Comparison of ENCODE assay signal across 1 mouse cellular context in the genomic region with DNA sequence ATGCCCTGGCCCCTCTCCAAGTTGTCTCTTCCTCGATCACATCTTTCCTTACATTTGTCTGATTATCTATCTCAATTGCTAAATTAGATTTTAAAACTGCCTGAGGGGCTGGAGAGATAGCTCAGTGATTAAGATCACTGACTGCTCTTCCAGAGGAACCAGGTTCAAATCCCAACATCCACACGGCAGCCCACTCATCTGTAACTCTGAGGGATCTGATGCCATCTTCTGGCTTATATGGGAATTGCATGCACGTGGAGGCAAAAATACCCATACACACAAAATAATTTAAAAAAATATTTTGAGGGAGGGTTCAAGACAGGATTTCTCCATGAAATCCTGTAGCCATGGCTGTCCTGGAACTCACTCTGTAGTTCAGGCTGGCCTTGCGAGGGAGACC.
TF ChIP-seq lines count a peak whose summit lies in the region.

No protein-coding gene starts in this region.

TF ChIP-seq in MEL, 35 proteins besides CTCF, POLR2A, EP300 and RAD21:
- TF ChIP-seq ETS1 (IDR thresholded peaks at IDR 0.05; ENCODE audit: low read depth, low read length) = 0 out of 2 replicates have a peak, but pooled peaks have one; percentile 29
- TF ChIP-seq UBTF (IDR thresholded peaks at IDR 0.05; ENCODE audit: borderline replicate concordance, insufficient read depth, low read depth, low read length) = no peak
- TF ChIP-seq MYC (IDR thresholded peaks at IDR 0.05; ENCODE audit: low read depth, low read length) = peak; percentile 72
- TF ChIP-seq POLR2AphosphoS2 (IDR thresholded peaks at IDR 0.05; ENCODE audit: low read length) = no peak
- no peak for TF ChIP-seq KAT2A (conservative IDR thresholded peaks at IDR 0.05; ENCODE audit: low read depth, low read length)
- peak; percentile 31; the same call in 1 of the 2 replicates for TF ChIP-seq SIN3A (IDR thresholded peaks at IDR 0.05; ENCODE audit: low read length)
- no peak for TF ChIP-seq GABPA (IDR thresholded peaks at IDR 0.05; ENCODE audit: low read depth, low read length)
- TF ChIP-seq GATA1 (IDR thresholded peaks at IDR 0.05; ENCODE audit: low read depth, low read length) = no peak
- peak; percentile 43; the same call in 1 of the 2 replicates for TF ChIP-seq BHLHE40 (IDR thresholded peaks at IDR 0.05; ENCODE audit: borderline replicate concordance, low read depth, low read length)
- no peak for TF ChIP-seq POLR2AphosphoS5 (IDR thresholded peaks at IDR 0.05; ENCODE audit: borderline replicate concordance, low read depth, low read length)
- TF ChIP-seq TCF12 (IDR thresholded peaks at IDR 0.05; ENCODE audit: low read depth, low read length) = no peak
- TF ChIP-seq TBP (IDR thresholded peaks at IDR 0.05; ENCODE audit: low read depth, low read length) = no peak
- no peak for TF ChIP-seq MEF2A (IDR thresholded peaks at IDR 0.05; ENCODE audit: extremely low read depth, insufficient replicate concordance, low read depth, low read length, poor library complexity, severe bottlenecking)
- TF ChIP-seq E2F4 (IDR thresholded peaks at IDR 0.05; ENCODE audit: borderline replicate concordance, low read depth, low read length) = no peak
- no peak for TF ChIP-seq CHD1 (IDR thresholded peaks at IDR 0.05; ENCODE audit: low read depth, low read length)
- TF ChIP-seq ELF1 (IDR thresholded peaks at IDR 0.05; ENCODE audit: low read depth, low read length) = no peak
- TF ChIP-seq TAL1 (IDR thresholded peaks at IDR 0.05; ENCODE audit: low read length) = no peak
- TF ChIP-seq JUND (IDR thresholded peaks at IDR 0.05; ENCODE audit: low read depth, low read length) = no peak
- no peak for TF ChIP-seq MYB (IDR thresholded peaks at IDR 0.05; ENCODE audit: low read depth, low read length)
- TF ChIP-seq USF2 (IDR thresholded peaks at IDR 0.05; ENCODE audit: borderline replicate concordance in 1 of 2, insufficient read depth in 1 of 2, low read depth in 1 of 2, low read length in 2 of 2) = no peak
- TF ChIP-seq NRF1 (IDR thresholded peaks at IDR 0.05; ENCODE audit: insufficient read depth, low read depth, low read length, poor library complexity, severe bottlenecking) = no peak
- TF ChIP-seq MXI1 (IDR thresholded peaks at IDR 0.05; ENCODE audit: low read depth, low read length) = peak; percentile 37; the same call in 1 of the 2 replicates
- TF ChIP-seq SMC3 (IDR thresholded peaks at IDR 0.05; ENCODE audit: low read depth, low read length) = peak; percentile 78
- peak; percentile 51 for TF ChIP-seq ZC3H11A (IDR thresholded peaks at IDR 0.05; ENCODE audit: low read depth, low read length)
- peak; percentile 56; the same call in 1 of the 2 replicates for TF ChIP-seq MAX (IDR thresholded peaks at IDR 0.05; ENCODE audit: low read length)
- 0 out of 2 replicates have a peak, but pooled peaks have one; percentile 26 for TF ChIP-seq RCOR1 (IDR thresholded peaks at IDR 0.05; ENCODE audit: low read depth, low read length)
- TF ChIP-seq CHD2 (IDR thresholded peaks at IDR 0.05; ENCODE audit: low read length) = no peak
- TF ChIP-seq ZMIZ1 (IDR thresholded peaks at IDR 0.05; ENCODE audit: low read depth, low read length) = no peak
- no peak for TF ChIP-seq MAZ (IDR thresholded peaks at IDR 0.05; ENCODE audit: low read depth, low read length)
- no peak for TF ChIP-seq NELFE (IDR thresholded peaks at IDR 0.05; ENCODE audit: low read depth, low read length)
- TF ChIP-seq ZNF384 (IDR thresholded peaks at IDR 0.05; ENCODE audit: low read depth, low read length) = 0 out of 2 replicates have a peak, but pooled peaks have one; percentile 37
TF ChIP-seq in MEL: peak in this region for 10.
